Mouse (Mus musculus) left cerebral cortex, adult 11 months (tissue): Measurements from ENCODE around the gene Pck2.

Source experiments
- DNase-seq: peaks from one replicate; pipeline ENCODE4 v3.0.0; 2022; ENCODE audit warnings: low spot score

Pck2 gene

DNA sequence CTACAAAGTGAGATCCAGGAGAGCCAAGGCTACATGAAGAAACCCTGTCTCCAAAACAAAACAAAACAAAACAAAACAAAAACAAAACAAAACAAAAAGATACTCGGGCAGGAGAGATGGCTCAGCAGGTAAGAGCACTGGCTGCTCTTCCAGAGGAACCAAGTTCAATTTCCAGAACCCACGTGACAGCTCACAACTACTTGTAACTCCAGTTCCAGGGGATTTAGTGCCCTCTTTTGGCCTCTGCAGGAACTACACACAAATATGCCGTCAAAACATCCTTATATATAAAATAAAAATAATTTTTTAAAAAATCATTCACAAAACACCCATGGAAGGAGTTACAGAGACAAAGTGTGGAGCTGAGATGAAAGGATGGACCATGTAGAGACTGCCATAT, 12.1 kb upstream of the Pck2 start:
- DNase-seq: no peak

DNA sequence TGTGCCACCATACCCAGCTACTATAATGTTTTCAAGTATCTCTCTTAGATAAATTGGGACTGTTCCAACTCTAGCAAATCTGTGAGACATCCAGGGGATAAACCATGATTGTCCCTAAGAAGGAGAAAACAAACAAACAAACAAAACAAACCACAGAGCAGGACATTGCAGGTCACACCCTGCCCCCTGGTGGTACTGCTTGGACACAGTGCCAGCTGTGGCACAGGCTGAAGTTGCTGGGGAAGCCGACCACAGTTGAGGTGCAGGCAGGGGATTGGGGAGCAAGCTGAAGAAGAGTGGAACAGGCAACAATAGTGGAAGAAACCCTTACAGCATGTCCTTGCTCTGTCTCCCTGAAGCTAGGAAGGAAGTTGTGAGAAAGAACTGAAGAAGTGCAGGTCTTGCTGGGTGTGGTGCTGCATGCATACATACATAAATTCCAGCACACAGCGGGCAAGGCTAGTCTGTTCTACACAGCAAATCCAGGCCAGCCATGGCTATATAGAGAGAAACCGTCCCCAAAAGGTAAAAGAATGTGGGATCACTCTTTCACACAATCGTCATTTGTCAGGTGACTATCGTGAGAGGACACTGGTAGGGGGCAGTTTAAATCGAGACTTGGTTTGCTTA, 3.8 kb upstream of the Pck2 start:
- DNase-seq: no peak

DNA sequence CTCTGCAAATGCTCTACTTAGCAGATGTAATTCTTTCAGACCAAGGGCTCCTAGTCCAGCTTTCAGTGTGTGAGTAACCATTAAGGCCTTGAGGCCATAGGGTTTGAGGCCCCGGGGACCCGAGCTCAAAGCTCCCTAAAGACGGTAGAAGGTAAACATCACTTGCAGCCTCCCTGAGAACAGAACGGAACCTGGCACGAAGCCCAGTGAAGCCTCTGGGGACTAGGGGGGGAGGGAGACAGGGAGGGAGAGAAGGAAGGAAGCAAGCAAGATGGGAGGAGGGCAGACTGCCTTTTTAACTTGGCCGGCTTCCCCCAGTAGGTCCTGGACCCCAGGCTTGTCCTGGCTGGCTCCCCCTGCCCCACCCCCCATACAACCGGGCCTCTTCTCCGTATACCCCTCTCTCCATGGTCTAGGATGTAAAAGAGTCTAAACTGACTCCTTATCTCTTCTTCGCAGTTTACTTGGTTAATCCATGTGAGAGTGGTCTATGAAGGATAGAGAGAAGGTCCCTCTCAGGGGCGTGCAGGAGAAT, 788 bp downstream of the Pck2 start:
- no peak for DNase-seq

DNA sequence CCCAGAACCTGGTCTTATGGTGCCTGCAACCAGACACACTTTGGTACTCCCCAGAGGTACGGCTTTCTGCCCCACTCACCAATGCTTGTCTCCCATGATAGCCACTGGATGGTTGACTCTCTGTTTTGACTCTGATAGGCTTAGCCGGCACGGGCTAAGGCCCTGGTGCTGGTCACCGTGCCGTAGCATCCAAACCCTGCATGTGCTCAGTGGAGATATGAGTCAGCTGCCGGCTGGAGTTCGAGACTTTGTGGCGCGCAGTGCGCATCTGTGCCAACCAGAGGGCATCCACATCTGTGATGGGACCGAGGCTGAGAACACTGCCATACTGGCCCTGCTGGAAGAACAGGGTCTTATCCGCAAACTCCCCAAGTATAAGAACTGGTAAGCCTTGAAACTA, 2.2 kb downstream of the Pck2 start:
- no peak for DNase-seq

DNA sequence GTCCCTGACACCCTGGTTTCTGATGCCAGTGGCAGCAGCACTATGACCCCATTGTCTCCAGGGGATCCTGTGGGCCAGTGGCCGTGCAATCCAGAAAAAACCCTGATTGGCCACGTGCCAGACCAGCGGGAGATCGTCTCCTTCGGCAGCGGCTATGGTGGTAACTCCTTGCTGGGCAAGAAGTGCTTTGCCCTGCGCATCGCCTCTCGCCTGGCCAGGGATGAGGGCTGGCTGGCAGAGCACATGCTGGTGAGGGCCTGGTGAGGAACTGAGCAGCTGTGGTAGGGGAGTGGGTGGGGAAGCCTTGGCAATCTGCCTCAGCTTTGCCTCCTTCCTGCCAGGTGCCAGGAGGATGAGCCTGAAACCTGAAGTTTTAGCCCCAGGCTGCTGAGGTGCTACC, 4.3 kb downstream of the Pck2 start:
- no peak for DNase-seq

DNA sequence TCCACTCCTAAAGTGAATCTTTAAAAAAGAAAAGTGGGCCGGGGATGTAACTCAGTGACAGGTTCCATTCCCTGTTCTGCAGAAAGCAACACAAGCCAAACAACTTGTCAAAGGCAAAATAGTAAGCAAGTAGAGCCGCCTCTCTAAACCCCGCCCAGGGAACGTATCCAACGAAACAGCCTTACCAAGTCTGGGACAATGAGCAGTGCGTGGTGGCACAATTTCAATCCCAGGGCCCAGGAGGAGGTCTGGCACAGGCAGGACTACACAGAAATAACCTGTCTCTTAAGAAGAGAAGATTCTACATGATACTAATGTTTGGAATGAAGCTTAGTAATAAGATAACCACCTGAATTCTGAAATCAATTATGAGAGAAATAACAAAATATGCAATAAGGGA, 10.1 kb downstream of the Pck2 start:
- DNase-seq: no peak

DNA sequence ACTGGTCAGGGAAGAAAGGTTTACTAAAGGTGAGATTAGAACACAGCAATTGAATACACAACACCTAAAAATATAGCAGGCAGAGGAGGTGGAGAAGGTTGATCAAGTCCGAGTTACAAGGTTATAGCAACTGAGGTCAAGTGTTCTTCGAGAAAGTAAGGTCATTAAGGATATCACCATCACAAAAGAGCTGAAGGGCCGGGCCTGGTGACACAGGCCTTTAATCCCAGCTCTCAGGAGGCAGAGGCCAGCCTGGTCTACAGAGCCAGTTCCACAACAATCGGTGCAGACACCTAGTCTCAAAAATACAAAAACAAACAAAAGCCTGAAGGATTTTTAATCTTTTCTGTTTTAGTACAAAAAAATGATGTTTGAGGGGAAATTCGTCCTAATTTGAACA, 11.3 kb downstream of the Pck2 start:
- no peak for DNase-seq

DNA sequence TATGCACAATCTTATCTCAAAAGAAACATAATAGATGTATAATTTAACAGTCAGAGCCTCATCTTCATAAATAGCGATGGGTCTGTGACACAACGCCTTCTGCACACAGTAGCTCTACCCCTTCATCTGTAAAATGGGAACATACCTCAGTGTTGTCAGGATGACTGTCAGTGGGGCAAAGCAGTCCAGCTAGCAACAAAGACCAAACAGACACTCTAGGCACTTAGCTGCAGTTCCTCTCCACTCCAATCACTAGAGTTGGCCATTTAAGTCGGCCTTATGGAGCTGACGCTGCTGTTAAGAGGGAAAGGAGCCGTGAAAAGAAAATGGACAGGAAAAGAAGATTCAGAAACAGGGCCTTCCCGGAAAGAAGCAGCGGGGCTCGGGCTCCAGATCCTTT, 11.7 kb downstream of the Pck2 start:
- DNase-seq: no peak

DNA sequence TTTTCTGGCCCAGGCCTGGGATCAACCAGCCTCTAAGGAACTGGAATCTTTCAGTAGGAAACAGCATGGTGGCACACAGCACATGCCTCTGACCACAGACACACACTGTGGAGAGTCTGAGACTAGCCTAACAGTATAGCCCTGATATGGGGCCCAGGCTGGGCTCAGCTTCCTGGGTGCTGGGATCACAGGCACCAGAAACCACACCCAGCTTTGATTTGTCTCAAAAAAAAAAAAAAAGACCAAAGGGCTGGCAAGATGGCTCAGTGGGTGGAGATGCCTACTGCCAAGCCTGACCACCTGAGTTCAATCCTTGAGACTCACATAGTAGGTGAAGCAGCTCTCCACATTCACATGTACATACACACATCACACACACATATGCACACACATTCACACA, 14.6 kb downstream of the Pck2 start:
- no peak for DNase-seq

DNA sequence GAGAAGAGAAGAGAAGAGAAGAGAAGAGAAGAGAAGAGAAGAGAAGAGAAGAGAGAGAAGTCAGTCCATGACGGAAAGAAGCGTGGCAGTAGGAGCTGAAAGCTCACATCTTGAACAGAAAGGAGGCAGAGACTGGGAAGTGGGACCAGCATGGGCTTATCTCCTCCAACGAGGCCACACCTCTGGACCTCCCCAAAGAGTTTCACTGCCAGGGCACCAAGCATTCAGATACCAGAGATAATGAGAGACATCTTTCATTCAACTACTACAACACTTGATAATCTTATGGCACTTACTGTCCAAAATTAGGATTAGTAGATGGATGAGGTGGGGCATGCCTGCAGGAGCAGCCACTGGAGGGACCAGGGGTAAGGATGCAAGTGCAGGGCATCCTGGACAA, 15.7 kb downstream of the Pck2 start:
- DNase-seq: no peak

DNA sequence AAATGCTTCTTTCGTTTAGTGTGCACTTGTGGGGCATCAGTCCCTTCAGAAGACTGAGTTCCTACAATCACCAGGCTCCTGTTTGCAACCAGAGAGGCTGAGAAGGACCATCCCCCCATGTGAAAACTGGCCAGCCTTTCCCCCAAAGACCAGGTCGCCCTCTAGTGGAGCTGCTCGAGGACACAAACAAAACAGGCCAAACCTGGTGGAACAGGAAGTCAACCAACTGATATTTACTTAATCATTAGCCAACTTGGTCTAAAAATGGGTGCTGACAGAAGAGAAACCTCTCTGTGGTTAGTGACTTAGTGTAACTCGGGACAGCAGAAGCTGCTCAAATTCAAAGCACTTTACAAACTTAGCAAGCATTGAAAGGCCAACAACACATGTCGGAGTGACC, 16.9 kb downstream of the Pck2 start:
- peak; percentile 45 for DNase-seq

DNA sequence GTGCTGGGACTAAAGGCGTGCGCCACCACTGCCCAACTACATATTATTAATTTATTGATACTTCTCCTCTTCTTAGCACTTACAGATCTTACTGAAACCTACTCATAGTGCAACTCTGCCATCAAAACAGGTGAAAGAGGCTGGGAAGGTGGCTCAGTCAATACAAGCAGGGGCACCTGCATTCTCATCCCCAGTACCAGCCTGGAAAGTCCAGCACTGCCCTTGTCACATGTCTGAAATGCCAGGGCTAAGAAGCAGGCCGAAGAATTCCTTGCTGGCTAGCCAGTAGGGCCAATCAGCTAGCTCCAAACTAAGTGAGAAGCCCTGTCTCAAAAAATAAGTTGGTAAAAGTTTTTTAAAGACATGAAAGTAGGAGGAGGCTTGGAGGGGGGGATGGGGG, 17.5 kb downstream of the Pck2 start:
- DNase-seq: no peak

DNA sequence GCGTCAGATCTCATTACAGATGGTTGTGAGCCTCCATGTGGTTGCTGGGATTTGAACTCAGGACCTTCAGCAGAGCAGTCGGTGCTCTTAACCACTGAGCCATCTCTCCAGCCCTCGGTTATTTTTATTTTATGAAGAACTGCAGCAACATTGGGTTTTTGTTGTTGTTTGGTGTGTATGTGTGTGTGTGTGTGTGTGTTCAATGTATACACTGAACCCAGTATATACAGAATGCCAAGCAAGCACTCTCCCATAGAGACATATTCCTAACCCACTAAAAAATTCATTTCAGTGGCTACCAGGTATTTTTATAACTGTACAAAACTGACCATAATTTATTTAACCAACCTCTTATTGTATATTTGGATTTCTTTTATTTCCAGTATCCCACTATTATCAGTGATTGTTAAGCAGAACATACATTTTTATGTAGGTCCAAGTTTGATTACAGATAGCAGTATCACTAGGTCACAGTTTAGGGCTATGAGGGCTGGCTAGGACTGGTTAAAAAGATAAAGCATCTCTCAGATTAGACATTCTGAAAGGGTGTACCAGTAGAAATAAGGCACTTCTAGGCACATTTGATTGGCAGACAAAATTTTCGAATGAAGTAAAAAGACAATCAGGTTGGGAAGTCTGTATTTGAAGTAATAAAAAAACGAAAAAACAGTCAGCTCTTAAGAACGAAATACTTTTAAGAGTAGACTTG, 18.8 kb downstream of the Pck2 start:
- DNase-seq: no peak

DNA sequence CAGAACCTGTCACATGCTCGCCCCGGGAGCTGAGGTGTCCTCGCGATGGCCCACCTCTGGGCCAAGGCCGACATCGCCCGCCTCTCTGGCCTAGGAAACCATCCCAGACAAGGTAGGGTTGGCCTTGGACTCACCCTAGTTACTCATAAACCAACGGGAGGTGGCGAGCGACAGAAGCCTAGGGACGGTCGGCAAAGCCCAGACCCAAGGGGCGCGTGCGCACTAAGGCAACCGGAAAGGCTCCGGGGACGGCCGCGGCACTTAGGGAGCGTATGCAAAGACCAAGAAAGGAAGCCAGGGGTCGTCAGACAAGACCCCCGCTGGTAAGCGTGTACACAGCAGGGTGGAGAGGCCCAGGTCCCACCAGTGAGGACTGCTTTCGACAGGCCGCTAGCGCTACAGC, 19.7 kb downstream of the Pck2 start, which contains the start of gene Dcaf11:
Gene Dcaf11, plus strand, starts transcription at position 208 of the 403 bp plus-strand sequence.
- peak; percentile 73 for DNase-seq

DNA sequence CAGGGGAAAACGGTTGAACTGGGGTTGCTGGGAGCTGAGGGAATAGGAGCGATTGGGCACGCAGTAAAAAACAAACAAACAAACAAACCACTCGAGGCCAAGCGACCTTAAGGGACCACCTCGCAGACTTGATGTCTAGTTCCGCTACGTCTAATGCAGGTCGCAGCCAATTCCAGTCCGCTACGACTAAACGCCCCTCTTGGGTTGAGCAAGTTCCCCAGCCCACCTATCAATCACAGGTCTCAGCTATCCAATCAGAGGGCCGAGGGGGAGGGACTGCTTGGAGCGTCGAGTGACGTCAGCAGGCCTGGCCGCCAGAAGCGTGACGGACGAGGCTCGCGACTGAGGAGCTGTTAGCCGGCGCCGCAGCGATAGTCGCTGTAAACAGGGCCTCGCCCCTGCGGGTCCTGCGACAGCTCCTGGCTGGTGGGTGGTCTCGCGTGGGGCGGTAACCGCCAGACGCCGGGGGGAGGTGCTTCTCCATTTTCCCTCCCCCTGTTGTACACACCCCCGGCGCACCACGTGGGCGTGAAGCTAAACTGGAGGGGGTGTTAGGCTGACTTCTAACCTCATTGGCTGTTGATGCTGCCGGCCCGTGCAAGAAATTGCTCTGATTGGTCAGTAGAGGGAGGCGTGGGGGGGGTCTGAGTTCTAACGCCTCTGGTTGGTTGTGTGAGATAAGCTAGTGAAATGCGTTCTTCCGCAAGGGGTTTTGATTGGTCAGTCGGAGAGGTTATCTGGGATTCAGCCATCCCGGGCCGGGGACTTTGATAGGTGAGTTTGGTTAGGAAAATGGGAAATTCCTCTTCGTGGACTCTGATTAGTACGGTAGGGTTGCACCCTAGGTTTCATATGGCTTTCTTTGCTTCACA, 20.4 kb downstream of the Pck2 start, which contains the start of gene A730061H03Rik:
Gene A730061H03Rik, minus strand, starts transcription at position 205 of the 872 bp plus-strand sequence.
- peak; percentile 99 for DNase-seq

DNA sequence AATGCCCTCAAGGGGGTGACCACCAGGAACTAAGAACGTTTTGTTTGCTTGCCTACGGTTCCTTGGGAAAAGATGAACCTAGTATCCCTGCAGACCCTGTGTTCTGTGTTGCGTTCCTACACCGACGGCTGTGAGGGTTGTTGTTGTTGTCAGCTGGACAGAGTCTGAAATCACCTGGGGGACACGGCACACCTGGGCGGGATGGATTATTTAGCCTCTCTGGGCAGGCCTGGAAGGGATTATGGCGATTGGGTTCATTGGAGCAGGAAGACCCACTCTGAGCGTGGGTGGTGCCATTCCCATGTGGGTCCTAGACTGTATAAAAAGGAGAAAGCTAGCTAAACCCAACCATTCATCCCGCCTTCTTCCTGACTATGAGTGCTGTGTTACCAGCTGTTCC, 21.8 kb downstream of the Pck2 start:
- no peak for DNase-seq

DNA sequence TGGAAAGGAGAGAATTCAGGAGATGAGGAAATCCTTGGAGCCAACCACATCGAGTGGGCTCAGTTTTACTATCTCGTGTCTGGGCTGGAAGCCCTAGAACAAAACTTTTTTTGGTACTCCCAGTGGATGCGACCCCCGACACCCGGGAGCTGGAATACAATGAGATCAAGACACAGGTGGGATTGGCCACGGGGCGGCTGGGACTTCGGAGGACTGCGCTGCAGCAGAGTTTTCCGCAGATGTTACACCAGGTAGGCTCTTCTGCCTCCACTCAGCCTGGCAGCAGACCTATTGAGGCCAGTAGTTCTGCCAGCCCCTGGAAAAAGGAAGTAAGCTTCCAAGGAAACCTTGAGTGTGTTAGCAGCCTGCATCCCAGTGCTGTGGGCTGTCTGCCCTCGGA, 23.2 kb downstream of the Pck2 start:
- no peak for DNase-seq

DNA sequence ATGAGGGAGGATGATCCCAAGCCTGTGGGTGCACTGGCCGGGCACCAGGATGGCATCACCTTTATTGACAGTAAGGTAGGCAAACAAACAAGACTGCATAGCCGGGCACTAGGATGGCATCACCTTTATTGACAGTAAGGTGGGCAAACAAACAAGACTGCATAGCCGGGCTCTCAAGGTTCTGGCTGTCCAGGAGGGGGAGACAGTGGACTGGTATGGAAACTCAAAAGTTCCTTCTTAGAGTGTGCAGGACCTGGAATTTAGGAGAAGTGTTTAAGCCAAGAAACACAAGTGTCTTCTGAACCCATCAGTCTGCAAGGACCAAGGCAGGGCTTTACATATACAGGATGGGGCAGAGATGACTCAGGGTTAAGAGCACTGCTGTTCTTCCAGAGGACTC, 25.7 kb downstream of the Pck2 start:
- DNase-seq: no peak

DNA sequence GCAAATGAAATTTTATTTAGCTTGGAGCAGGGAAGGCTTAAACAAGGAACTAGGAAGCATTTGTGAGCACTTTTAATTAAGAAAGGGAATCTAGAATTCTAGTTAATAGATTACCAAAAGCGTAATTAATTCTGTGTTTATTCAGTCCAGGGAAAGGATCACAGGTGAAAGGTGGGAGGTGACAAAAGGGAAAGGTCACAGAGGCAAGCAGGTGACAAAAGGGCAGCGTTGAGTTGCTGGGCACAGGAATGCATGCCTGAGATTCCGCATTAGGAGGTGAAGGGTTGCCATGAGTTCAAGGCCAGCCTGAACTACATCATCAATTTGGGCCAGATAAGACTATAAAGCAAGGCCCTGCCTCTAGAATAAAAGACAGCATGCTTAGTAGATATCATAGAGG, 27.4 kb downstream of the Pck2 start:
- no peak for DNase-seq

DNA sequence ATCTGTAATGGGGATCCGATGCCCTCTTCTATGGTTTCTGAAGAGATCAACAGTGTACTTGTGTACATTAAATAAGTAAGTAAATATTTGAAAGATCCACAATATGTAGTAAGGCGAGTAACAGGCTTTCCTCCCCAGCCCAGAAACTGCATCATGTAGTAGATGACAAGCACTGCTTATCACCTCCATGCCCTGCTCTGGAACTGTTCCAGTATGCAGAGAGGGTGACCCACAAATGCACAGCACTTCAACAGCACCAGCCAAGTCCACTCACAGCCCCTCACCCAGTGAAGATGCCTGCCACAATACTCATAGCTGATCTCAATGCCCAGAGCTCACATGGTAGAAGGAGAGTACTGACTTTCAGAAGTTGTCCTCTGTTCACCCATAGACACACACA, 30.5 kb downstream of the Pck2 start:
- DNase-seq: no peak

DNA sequence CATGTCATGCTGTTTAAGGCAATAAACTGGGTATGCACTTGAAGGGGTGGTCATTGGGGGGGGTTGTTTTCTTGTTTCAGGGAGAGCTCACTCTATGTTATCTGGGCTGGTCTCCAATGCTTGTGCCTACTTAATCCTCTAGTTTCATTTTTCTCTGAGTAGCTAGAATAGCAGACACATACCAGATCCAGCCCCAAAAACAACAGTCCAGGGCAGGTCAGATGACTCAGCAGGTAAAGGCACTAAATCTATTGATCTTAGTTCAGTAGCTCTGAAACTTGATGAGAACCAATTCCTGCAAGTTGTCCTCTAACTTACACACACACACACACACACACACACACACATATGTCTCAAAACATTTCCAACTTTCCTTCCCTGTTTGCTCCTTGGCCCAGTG, 31.7 kb downstream of the Pck2 start:
- no peak for DNase-seq

DNA sequence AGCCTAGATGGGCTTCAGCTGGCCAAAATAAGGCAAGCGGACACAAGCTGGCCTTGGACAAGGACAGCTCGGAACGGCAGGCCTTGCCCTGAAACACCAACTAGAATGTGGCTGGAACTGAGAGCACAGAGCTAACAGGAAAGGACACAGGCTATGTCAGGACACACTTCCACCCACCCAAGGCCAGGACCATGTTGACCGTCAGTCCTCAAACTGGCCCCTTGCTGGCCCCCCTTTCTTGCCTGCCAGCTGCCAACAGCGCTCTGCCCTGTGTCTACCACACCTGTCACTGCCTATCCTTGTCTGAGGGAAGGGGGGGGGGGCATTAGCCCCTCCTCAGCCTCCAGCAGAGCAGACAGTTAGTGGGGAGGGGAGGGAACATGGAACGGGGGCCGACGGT, 35.2 kb downstream of the Pck2 start, which contains the start of gene Fitm1:
Gene Fitm1, plus strand, starts transcription at position 316 of the 400 bp plus-strand sequence.
- no peak for DNase-seq

DNA sequence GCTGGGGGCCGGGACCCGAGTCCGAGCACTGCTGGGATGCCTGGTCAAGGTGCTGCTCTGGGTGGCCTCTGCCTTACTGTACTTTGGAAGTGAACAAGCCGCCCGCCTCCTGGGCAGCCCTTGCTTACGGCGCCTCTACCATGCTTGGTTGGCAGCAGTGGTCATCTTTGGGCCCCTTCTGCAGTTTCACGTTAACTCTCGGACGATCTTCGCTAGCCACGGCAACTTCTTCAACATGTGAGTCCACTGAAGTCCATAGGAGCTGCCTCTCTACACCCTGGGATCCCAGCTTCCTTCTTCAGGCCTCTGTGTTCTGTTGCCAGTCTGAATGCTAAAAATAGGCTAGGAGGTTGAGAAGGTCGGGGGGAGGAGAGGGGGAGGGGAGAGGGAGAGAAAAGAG, 35.6 kb downstream of the Pck2 start:
- no peak for DNase-seq
